Mouse (Mus musculus) bone marrow, adult 2 months (tissue): ENCODE data around the gene Pstk.
"Not testable (repeated sequence)": the region's sequence is repeated elsewhere in the genome, so short reads cannot be mapped to it uniquely, and the experiment has no call there.

Experiments used
- CTCF ChIP-seq: fragments of 200-500 bp; IDR thresholded peaks from 2 replicates; pipeline ENCODE4 v1.5.1; 2011; ENCODE audit warnings: low read length, control low read depth; ENCODE audit not compliant: control insufficient read depth, insufficient read depth
- POLR2A ChIP-seq: fragments of 200-500 bp; IDR thresholded peaks from 2 replicates; pipeline ENCODE4 v1.6.1; 2011; ENCODE audit warnings: low read depth, mild to moderate bottlenecking, control low read depth, low read length, borderline replicate concordance; ENCODE audit not compliant: control insufficient read depth

DNA sequence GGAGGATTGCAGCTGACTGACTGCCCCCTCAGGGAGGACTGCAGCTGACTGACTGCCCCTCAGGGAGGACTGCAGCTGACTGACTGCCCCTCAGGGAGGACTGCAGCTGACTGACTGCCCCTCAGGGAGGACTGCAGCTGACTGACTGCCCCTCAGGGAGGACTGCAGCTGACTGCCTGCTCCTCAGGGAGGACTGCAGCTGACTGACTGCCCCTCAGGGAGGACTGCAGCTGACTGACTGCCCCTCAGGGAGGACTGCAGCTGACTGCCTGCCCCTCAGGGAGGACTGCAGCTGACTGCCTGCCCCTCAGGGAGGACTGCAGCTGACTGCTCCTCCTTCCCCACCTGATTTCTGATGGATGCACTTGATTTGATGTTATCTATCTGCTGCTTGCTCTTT lies 45.8 kb downstream of the Pstk start:
- TF ChIP-seq POLR2A, CTCF: not testable (repeated sequence)
